Mouse (Mus musculus) cerebellum, adult 8-10 months (tissue): ENCODE measurements at regions not wholly inside any gene's neighbourhood (a gene's known extent, or its start where the extent isn't known, plus 50 kb on each side); places are given as distances from the start of the nearest gene placed in this dataset.

ENCODE experiments used
- DNase-seq: peaks from one replicate; pipeline ENCODE4 v3.0.0; 2022

DNA sequence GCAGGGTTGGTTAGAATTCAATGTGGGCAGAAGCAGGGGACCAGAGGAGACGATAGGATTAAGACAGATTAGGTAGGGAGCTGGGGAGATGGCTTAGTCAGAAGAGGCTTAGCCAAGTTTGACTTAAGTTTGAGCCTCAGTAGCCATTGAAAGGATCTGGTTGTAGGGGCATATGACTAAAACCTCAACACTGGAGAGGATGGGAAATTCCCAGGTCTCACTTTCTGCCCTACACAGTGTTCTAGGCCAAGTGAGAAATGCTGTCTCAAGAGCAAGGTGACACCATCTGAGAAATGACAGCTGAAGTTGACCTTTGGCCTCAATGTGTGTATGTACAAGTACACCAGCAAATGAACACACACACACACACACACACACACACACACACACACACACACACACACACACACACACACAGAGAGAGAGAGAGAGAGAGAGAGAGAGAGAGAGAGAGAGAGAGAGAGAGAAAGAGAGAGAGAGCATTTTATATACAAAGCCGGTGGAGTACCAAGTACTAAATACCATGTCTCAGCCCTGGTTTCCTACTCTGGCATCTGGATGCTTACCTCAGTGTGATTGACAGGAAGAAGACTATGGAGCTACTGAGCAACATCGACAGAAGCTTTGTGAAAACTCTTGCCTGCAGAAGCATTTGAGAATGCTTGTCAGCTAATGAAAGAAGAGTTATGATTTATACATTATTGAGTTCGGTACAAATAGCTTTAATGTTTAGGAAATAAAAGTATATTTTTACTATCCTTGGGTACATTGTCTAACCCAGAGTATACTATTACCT, 85.3 kb upstream of the 4933412E24Rik start:
- DNase-seq = no peak

DNA sequence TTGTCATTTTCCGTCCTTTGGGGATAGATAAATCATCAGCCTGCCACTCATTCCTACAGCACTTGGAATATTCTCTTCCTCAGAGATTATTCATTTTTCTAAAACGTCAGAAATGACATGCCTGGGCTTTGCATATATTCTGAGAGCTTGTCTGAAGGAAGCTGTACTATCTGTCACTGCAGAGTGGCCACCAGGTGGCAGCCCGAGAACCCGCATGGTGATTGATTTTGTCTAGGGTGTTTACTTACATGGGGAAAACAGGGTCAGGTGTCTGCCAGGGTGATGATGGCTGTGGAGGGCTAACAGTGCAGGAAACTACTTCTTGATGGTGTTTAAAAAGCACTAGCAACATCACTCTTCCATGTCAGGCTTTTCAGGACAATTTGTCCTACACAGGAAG, 80.7 kb upstream of the 4933412E24Rik start:
- DNase-seq = peak; percentile 9

DNA sequence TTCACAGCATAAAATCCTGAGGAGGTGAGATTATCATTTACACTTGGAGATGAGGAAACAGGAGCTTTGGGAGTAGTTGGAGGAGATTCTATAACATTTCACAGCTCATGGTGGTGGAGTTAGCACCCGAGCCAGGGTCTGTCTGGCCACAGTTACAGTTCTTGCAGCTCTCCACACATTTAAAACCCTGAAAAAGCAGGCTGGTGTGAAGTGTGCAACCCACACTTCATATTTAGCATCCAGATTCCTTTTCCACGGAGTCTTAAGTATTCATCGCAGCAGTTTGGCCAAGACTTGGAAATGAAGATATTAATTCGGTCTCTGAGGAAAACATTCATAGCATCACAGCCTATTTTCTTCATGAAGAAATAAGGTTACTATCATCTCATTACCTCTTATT, 79.7 kb upstream of the 4933412E24Rik start:
- no peak for DNase-seq

DNA sequence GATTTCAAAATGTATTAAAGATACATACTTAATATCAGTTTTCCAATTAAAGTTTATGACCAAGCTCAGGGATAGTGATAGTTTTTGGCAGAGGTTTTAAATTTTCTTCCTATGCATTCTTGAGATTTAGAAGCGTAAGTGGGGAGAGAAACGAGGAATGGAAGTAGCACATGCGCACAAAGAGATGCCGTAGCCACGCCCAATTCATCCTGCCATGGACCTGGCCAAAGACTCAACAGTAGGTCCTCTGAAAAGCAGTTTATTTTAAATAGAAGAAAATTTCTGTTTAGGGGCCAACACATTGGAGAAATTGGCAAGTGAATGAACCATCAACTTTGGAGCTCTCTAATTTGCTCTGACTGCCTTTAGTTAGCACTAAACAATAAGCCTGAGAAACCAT, 73.5 kb upstream of the 4933412E24Rik start:
- no peak for DNase-seq

DNA sequence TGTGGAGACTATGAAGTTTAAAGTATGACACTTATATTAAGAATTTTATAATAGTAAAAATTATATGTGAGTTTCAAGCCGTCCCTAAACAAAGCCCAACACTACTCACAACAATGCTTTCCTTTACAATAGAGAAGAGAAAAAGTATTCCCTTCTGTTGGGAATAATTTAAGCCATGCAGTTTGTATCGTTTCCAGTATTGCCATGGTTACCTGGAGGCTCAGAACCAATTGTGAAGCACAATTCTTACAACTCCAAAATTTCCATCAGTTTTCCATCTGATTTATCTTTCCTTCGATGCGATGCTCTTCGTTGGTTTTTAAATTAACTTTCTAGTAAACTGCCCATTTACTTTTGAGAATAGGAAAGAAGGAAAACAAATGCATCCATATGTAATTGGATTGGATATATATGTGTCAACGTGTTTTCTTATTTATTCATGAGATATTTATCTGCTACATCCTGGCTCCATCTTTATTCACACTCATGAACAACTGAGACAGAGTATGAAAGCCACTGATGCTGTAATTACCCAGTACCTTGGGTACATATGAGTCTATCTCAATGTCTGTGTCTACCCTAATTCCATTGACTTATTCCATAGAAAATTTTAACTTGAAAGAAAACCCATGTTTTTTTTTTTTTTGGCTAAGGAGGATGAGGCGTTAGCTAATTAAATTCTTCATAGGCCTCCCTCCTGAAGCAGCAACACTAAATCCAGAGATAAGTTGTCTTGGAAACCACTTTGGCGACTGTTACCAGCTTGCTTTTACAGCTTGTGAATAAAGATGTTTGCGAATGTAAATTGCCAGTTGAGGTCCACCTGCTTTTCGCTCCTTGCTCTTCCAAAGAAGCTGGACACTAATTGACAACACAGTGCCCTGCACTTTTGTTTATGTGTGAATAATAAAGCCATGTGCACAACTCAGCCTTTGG, 72.8 kb upstream of the 4933412E24Rik start:
- no peak for DNase-seq
